Mouse (Mus musculus) subcutaneous adipose tissue, adult 2 months (tissue): ENCODE results near the gene Zdhhc19. TPM values are rescaled to one million over a fixed set of nuclear protein-coding genes. Genes with fewer than 3 reads are reported as not detected.

Experiments
- polyA plus RNA-seq: library from polyadenylated mRNA; depleted of rRNA; stranded (reverse); fragments of >200 nt; gene quantifications from 2 replicates; pipeline ENCODE4 v1.2.3, GENCODE M21; 2012; ENCODE audit warnings: low replicate concordance; rRNA removed

The Zdhhc19 gene
- polyA plus RNA-seq: not detected in 2 replicates

DNA sequence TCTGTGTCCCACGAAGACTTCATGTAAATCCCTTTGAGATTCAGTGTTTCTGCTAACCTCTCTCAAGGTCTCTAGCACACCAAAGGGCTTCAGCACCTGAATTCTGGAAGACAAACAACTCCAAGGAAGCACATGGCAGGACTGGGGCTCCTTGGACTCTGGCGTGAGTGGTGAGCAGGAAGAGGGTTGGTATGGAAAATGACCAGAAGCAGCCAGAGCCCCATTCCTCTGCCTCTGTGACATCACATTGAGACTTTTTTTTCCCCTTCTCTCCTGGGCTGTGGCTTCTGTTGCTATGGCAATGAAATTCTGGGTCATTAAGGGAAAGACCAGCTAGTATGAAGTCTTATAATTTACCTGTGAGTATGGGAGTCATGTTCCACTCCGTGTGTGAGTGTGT, at the start of gene Zdhhc19:
Zdhhc19 (plus strand) TSS at position 301 of the 400 bp plus-strand sequence.

DNA sequence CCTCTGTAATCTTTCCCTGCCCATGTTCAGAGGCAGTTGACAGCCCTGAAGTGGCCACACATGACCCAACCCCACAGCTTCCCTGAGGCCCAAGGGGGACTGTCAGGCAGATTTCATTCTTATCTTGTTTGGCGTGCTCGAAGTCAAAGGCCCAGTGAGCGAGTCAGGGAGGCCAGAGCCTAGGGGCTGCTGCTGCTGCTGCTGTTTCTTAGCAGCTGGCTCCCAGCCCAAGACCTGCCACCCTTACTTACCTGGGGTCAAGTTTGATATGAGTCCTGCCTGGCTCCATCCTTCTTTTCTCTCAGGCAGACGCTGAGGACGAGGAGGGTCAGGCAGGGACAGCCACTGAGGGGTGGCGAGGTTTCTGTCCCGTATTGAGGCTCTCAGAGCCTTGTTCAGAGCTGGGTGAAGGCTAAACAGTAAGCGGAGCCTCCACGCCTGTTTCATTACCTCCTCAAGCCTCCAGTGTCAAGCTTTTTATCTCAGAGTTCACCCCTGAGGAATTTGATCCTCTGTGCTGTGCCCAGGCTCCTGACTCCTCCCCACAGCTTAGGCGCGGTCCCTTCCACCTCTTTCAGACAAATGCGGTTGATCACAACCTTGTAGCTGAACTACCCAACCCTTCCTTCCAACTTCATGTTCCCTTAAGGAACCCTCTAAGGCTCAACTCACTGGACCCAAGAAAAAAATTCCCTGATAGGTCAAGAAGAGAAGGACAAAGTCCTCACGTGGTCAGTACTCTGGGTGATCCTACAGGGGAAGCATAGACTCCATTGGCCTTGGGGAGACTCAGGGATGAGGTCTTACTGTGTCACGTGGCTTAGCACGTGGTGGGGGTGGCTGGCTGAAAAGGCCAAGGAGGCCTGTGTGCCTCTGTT, 8.6 kb upstream of the Zdhhc19 start, which contains the start of gene Slc51a:
Slc51a (minus strand) TSS at position 646 of the 878 bp plus-strand sequence.

GRCm38 (mm10) chr16:32608712-32609400, 112.8 kb downstream of the Zdhhc19 start, which contains the start of gene Tfrc:
Tfrc (plus strand) TSS chr16:32608920.

Other genes starting within 250 kb of the Zdhhc19 start
- 6.7 and 7.8 TPM in 2 replicates for gene Fbxo45, start 249.1 kb upstream of the Zdhhc19 start, polyA plus RNA-seq
- gene Wdr53, start 249.0 kb upstream of the Zdhhc19 start, polyA plus RNA-seq: 8.5 and 9.7 TPM in 2 replicates
- gene Smco1, start 224.8 kb upstream of the Zdhhc19 start, polyA plus RNA-seq: 0.07 and 0.10 TPM in 2 replicates
- 6.8 and 15.6 TPM in 2 replicates for gene Rnf168, start 218.8 kb upstream of the Zdhhc19 start, polyA plus RNA-seq
- gene Ubxn7, start 164.0 kb upstream of the Zdhhc19 start, polyA plus RNA-seq: 8.7 and 19.2 TPM in 2 replicates
- gene Tm4sf19, start 95.8 kb upstream of the Zdhhc19 start, polyA plus RNA-seq: 0.18 and 0.63 TPM in 2 replicates
- 4.9 and 9.3 TPM in 2 replicates for gene Tctex1d2, start 76.6 kb upstream of the Zdhhc19 start, polyA plus RNA-seq
- gene Pcyt1a, start 65.3 kb upstream of the Zdhhc19 start, polyA plus RNA-seq: 31.9 and 32.2 TPM in 2 replicates
- gene Slc51a, start 8.4 kb upstream of the Zdhhc19 start, polyA plus RNA-seq: 0.06 and 0.13 TPM in 2 replicates
- 6.7 and 7.1 TPM in 2 replicates for gene Tfrc, start 112.7 kb downstream of the Zdhhc19 start, polyA plus RNA-seq
- 95.7 and 99.0 TPM in 2 replicates for gene Tnk2, start 147.6 kb downstream of the Zdhhc19 start, polyA plus RNA-seq
- gene Muc4, start 239.6 kb downstream of the Zdhhc19 start, polyA plus RNA-seq: 0.16 and 17.8 TPM in 2 replicates